In the genomic region with DNA sequence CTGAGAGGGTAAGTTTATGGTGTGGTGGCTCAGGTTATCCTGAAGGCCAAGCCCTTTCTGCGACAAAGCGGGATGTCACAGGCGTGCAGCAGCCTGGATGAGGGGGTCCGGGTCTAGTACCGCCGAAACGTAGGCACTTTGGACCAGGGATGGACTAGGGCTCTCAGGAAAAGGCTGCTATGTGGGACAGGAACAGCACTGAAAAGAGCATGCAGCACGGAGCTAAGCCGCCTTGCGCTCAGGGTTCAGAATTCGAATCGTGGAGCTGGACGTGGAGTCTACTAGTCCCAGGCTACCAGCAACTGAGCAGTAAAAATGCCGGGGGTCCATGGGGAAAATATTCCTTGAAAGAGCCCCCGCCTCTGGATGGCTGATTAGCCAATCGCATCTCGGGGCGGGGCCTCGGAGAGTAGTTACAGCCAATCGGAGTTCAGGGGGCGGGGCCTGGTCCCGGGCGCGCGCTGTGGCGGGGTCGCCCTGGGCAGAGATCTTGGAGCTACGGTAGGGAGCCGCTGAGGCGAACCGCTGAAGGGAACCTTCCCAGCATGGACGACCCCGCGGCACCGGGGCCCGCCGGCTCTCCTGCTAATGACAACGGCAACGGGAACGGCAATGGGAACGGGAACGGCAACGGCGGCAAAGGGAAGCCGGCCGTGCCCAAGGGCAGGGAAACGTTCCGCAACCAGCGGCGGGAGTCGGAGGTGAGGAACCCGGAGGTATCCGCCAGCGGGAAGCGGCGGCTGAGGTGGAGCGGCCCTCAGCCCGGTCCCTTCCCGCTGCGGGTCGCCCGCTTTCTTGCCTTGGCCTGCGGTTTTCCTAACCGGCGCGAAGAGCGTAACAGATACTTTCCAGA, we compare ENCODE assay signal across 8 mouse cellular contexts. TPM values are rescaled to one million over a fixed set of nuclear protein-coding genes. Genes with fewer than 3 reads are reported as not detected.
DNase-seq lines count a peak whose midpoint lies in the region; ATAC-seq and TF ChIP-seq lines count a peak whose summit lies in the region.

Gene Strip2, plus strand, starts transcription at position 483 of the 853 bp plus-strand sequence.

- H3K27ac ChIP-seq in bone marrow macrophage, adult 2 months (ENCODE audit: insufficient read depth, low read depth, low read length) = no peak within 1 kb of the TSS
- H3K27ac ChIP-seq in embryonic facial prominence, embryonic 15.5 days (replicated peaks) = no peak within 1 kb of the TSS
- H3K27ac ChIP-seq in limb, embryonic 13.5 days = peak within 1 kb of the TSS; percentile 15; the same call in 1 of the 2 replicates
- peak within 1 kb of the TSS; percentile 53 for H3K27ac ChIP-seq in midbrain, embryonic 15.5 days

- no peaks in the 10 kb centered on the region for H3K9me3 ChIP-seq in embryonic facial prominence, embryonic 15.5 days (replicated peaks)
- H3K9me3 ChIP-seq in limb, embryonic 13.5 days = no peaks in the 10 kb centered on the region
- H3K9me3 ChIP-seq in midbrain, embryonic 15.5 days = no peaks in the 10 kb centered on the region

- no peaks in the 10 kb centered on the region for H3K36me3 ChIP-seq in embryonic facial prominence, embryonic 15.5 days
- no peaks in the 10 kb centered on the region for H3K36me3 ChIP-seq in limb, embryonic 13.5 days
- H3K36me3 ChIP-seq in midbrain, embryonic 15.5 days (replicated peaks) = no peaks in the 10 kb centered on the region

- no peak for TF ChIP-seq CTCF in bone marrow macrophage, adult 2 months (IDR thresholded peaks at IDR 0.05; ENCODE audit: low read depth, low read length)

- peak; percentile 84 for DNase-seq in B cell, adult 2 months
- peak; percentile 91 to 92 for DNase-seq in heart, adult 9 months (ENCODE audit: low spot score in 2 of 2)
- DNase-seq in kidney, adult 9 months = peak; percentile 93
- peak; percentile 69 to 83 for DNase-seq in spleen, adult 18-20 months

- peaks cover 6% of the 10 kb centered on the region; the same call in 1 of the 2 replicates for H3K27me3 ChIP-seq in embryonic facial prominence, embryonic 15.5 days
- peaks cover 32% of the 10 kb centered on the region for H3K27me3 ChIP-seq in limb, embryonic 13.5 days
- peaks cover 20% of the 10 kb centered on the region for H3K27me3 ChIP-seq in midbrain, embryonic 15.5 days (replicated peaks)

- H3K4me2 ChIP-seq in embryonic facial prominence, embryonic 15.5 days (replicated peaks) = peak within 1 kb of the TSS; percentile 97
- H3K4me2 ChIP-seq in limb, embryonic 13.5 days (replicated peaks) = peak within 1 kb of the TSS; percentile 92
- peak within 1 kb of the TSS; percentile 98 for H3K4me2 ChIP-seq in midbrain, embryonic 15.5 days

- H3K4me3 ChIP-seq in bone marrow macrophage, adult 2 months (ENCODE audit: insufficient read depth, low read length) = peak within 1 kb of the TSS; percentile 90
- H3K4me3 ChIP-seq in embryonic facial prominence, embryonic 15.5 days (replicated peaks) = peak within 1 kb of the TSS; percentile 73
- peak within 1 kb of the TSS; percentile 78 for H3K4me3 ChIP-seq in limb, embryonic 13.5 days
- H3K4me3 ChIP-seq in midbrain, embryonic 15.5 days = peak within 1 kb of the TSS; percentile 81

- 0 out of 2 replicates have a peak, but pooled peaks have one; percentile 4 for TF ChIP-seq POLR2A in bone marrow macrophage, adult 2 months (IDR thresholded peaks at IDR 0.05; ENCODE audit: borderline replicate concordance, low read depth, low read length)

- H3K9ac ChIP-seq in embryonic facial prominence, embryonic 15.5 days = peak within 1 kb of the TSS; percentile 48
- H3K9ac ChIP-seq in limb, embryonic 13.5 days = peak within 1 kb of the TSS; percentile 66
- H3K9ac ChIP-seq in midbrain, embryonic 15.5 days = peak within 1 kb of the TSS; percentile 64

- peaks cover 5% of the 10 kb centered on the region for H3K4me1 ChIP-seq in bone marrow macrophage, adult 2 months (ENCODE audit: control insufficient read depth, insufficient read depth, low read length)
- peaks cover 14% of the 10 kb centered on the region for H3K4me1 ChIP-seq in embryonic facial prominence, embryonic 15.5 days
- H3K4me1 ChIP-seq in limb, embryonic 13.5 days = peaks cover 12% of the 10 kb centered on the region
- H3K4me1 ChIP-seq in midbrain, embryonic 15.5 days = peaks cover 13% of the 10 kb centered on the region; the same call in 1 of the 2 replicates

- WGBS in embryonic facial prominence, embryonic 15.5 days = under 1% methylated on average over 67 of the region's 67 CpGs
- under 1% methylated on average over 67 of the region's 67 CpGs for WGBS in limb, embryonic 13.5 days
- WGBS in midbrain, embryonic 15.5 days = under 1% methylated on average over 67 of the region's 67 CpGs

- ATAC-seq in embryonic facial prominence, embryonic 15.5 days (ENCODE audit: insufficient number of reproducible peaks, low FRiP score, low TSS enrichment, low read depth) = peak; percentile 98
- ATAC-seq in limb, embryonic 13.5 days (ENCODE audit: low FRiP score, low read depth) = peak; percentile 99
- ATAC-seq in midbrain, embryonic 15.5 days (replicated peaks) = peak; percentile 99

RNA-seq across cellular contexts. Expression of gene Strip2, which starts in this region (rescaled TPM):
- polyA plus RNA-seq in bone marrow macrophage, adult 2 months (2012; ENCODE audit: insufficient read depth, insufficient read length, missing spikeins) = 0.20 TPM in 1 of 2 replicates, not detected in the other
- 1.0 and 1.1 TPM in 2 replicates for polyA plus RNA-seq in embryonic facial prominence, embryonic 15.5 days (2015; fragmentation: Nextera tagmentation; extraction: Ambion mirVana)
- polyA plus RNA-seq in limb, embryonic 13.5 days (2015; fragmentation: Nextera tagmentation; extraction: Ambion mirVana) = 2.7 and 3.7 TPM in 2 replicates
- polyA plus RNA-seq in midbrain, embryonic 15.5 days (2015; fragmentation: Nextera tagmentation; extraction: Ambion mirVana) = 3.9 and 4.0 TPM in 2 replicates

Comparison
In these comparisons a context has a peak if more than half of its experiments do, and no peak if none do; other contexts are left out.
1. H3K27ac ChIP-seq: peak in limb, embryonic 13.5 days (single experiment) and midbrain, embryonic 15.5 days (single experiment); none in bone marrow macrophage, adult 2 months (single experiment) and embryonic facial prominence, embryonic 15.5 days (single experiment).
2. Peak in every context shown above with its lines, with median percentiles within 50 percentile points of each other: DNase-seq, H3K4me3 ChIP-seq, ATAC-seq, H3K4me2 ChIP-seq and H3K9ac ChIP-seq.